Mouse (Mus musculus) layer of hippocampus, adult 8-10 months (tissue): ENCODE measurements around the gene Pear1. TPM values are rescaled to one million over a fixed set of nuclear protein-coding genes. Genes with fewer than 3 reads are reported as not detected.

Experiments
- DNase-seq, 2 experiments: peaks; one replicate each; pipeline ENCODE4 v3.0.0; 2022; ENCODE audit warnings: low spot score in 2 of 2
- total RNA-seq, 4 experiments: library from RNA; stranded (reverse); gene quantifications; 2 replicates each; pipeline ENCODE4 v1.2.4; 2022

Gene Pear1
- total RNA-seq, 4 experiments from 2014 or later, result 10.5 to 12.7 (median 12.2) TPM

- no peak for DNase-seq
These were observed 91.0 kb downstream of the Pear1 start for GRCm38 (mm10) chr3:87733098-87733497.

GRCm38 (mm10) chr3:87728696-87729095, 95.4 kb downstream of the Pear1 start:
- no peak for DNase-seq

DNA sequence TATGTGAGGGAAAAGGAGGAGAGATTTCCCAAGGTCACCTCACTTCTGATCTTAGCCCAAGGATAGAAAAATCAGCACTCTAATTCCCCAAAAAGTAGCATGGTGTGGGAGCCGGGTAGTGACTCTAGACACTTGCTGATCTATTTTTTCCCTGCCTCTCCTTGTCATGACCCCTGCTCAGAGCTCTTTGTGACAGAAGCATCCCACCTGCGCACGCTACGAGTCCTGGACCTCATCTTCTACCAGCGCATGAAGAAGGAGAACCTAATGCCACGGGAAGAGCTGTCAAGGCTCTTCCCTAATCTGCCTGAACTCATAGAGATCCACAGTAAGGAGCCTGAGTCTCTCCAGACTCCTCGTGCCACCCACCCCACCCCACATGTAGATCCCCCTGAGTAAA, 97.9 kb downstream of the Pear1 start:
- DNase-seq, result no peak

DNA sequence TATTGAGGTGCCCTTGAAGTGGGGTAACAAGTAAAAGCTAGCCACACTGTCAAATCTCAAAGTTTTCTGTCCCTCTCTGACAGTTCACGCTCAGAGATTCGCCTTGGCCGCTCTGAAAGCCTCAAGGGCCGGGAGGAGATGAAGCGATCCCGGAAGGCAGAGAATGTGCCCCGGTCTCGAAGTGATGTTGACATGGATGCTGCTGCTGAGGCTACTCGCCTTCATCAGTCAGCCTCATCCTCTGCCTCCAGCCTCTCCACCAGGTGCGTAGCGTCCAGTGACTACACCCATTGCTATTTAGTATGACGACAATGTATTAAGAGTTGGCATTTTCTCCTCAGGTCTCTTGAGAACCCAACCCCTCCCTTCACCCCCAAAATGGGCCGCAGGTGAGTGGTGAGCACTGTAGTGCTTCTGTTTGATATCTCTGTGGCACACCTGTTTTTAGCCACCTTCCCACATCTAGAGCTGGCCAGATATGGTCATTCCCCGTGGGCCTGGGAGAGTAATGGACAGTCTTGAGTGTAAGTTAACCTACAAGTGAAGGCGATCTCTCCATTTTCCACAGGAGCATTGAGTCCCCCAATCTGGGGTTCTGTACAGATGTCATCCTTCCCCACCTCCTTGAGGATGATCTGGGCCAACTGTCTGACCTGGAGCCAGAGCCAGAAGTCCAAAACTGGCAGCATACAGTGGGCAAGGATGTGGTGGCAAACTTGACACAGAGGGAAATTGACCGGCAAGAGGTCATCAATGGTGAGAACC, 98.5 kb downstream of the Pear1 start:
- DNase-seq, result no peak

GRCm38 (mm10) chr3:87724556-87724955, 99.5 kb downstream of the Pear1 start:
- DNase-seq, result no peak

DNA sequence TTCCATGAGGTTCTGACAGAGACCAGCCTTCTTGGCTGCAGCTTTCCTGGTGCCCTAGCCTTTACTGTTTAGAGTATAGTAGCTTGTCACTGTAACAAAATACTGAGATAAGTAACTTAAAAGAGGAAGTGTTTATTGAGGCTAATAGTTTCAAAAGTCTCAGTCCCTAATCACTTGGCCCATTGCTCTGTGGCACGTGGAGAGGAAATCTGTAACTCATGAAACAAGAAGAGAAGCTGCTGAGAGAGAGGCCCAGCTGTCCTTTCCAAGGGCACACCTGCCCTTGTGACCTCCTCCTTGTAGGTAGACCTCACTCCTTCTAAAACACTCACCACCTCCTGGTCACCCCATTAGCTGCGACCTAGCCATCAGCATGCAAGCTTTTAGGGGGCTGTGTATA, 105.6 kb downstream of the Pear1 start:
- no peak for DNase-seq

Other genes with a start within 250 kb of the Pear1 start
- 10 to 100 TPM; 55.1 to 68.0 (median 58.4) TPM for gene Arhgef11, start 206.7 kb downstream of the Pear1 start, total RNA-seq
- 1 to 10 TPM in 1 of 4 experiments, under 1 TPM in 3; 0.43 to 1.6 (median 0.62) TPM for gene Lrrc71, start 75.7 kb downstream of the Pear1 start, total RNA-seq
- under 1 TPM; 0.13 to 0.20 (median 0.17) TPM for gene Ntrk1, start 29.1 kb downstream of the Pear1 start, total RNA-seq
- under 1 TPM; 0.49 to 1.00 (median 0.68) TPM for gene Insrr, start 27.4 kb downstream of the Pear1 start, total RNA-seq
- gene Sh2d2a, start 22.4 kb upstream of the Pear1 start, total RNA-seq, result not detected
- 10 to 100 TPM; 53.2 to 58.8 (median 53.7) TPM for gene Prcc, start 61.3 kb upstream of the Pear1 start, total RNA-seq
- gene Hdgf, start 82.0 kb upstream of the Pear1 start, total RNA-seq, result 100 to 1,000 TPM; 137 to 145 (median 140) TPM
- gene Mrpl24, start 95.2 kb upstream of the Pear1 start, total RNA-seq, result 10 to 100 TPM; 58.6 to 59.7 (median 59.5) TPM
- 10 to 100 TPM; 12.7 to 16.1 (median 15.1) TPM for gene Isg20l2, start 106.0 kb upstream of the Pear1 start, total RNA-seq
- 10 to 100 TPM; 25.2 to 31.5 (median 26.2) TPM for gene Rrnad1, start 106.4 kb upstream of the Pear1 start, total RNA-seq
- 1 to 10 TPM; 3.9 to 5.9 (median 4.7) TPM for gene Crabp2, start 124.4 kb upstream of the Pear1 start, total RNA-seq
- gene Nes, start 146.8 kb upstream of the Pear1 start, total RNA-seq, result 1 to 10 TPM; 4.9 to 6.5 (median 5.5) TPM
- gene Bcan, start 175.9 kb upstream of the Pear1 start, total RNA-seq, result 100 to 1,000 TPM; 257 to 304 (median 278) TPM
- gene Hapln2, start 203.3 kb upstream of the Pear1 start, total RNA-seq, result 10 to 100 TPM; 26.0 to 34.3 (median 29.3) TPM
- gene Gpatch4, start 218.8 kb upstream of the Pear1 start, total RNA-seq, result 10 to 100 TPM; 14.0 to 19.9 (median 16.1) TPM
- gene Naxe, start 234.2 kb upstream of the Pear1 start, total RNA-seq, result 10 to 100 TPM; 67.5 to 89.0 (median 81.9) TPM